Mouse (Mus musculus) brain, embryonic 14.5 days (tissue): Measurements from ENCODE around the gene Rps6kl1. TPM values are rescaled to one million over a fixed set of nuclear protein-coding genes. Genes with fewer than 3 reads are reported as not detected.

ENCODE experiments used
- DNase-seq: peaks from one replicate; pipeline ENCODE4 v3.0.0-alpha.2; 2011; ENCODE audit warnings: low read depth
- CTCF ChIP-seq: fragments of 200-500 bp; IDR thresholded peaks from 2 replicates; pipeline ENCODE4 v1.5.1; 2012; ENCODE audit warnings: inconsistent platforms, mild to moderate bottlenecking, moderate library complexity, borderline replicate concordance; ENCODE audit not compliant: insufficient read depth, insufficient read length; ENCODE audit errors: extremely low read depth
- POLR2A ChIP-seq: fragments of 200-500 bp; IDR thresholded peaks from 2 replicates; pipeline ENCODE4 v1.6.1; 2012; ENCODE audit warnings: mild to moderate bottlenecking, inconsistent platforms, borderline replicate concordance; ENCODE audit not compliant: poor library complexity, insufficient read depth, insufficient read length, severe bottlenecking; ENCODE audit errors: extremely low read depth
- polyA plus RNA-seq: library from polyadenylated mRNA; depleted of rRNA; stranded (reverse); fragments of >200 nt; gene quantifications from 2 replicates; pipeline ENCODE4 v1.2.3, GENCODE M21; 2012

The Rps6kl1 gene
- polyA plus RNA-seq, 1 experiment: 28.2 TPM

DNA sequence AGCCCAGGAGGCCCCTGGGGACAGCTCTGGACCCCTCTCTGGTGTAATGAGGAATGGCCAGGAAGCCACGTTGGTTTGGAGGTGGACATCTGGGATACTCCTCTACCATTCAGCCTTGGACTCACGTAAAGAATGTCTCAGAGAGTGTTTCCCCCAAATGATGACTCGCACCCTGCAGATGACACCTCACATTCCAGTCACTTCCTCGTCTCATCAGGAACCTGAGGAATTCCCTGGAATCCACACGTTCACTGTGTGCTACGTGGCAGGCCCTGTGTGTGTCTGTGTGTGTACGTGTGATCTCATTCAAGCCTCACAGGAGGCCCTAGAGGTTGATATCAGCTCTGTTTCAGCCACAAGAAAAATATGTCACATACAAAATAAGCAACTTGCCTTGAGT, 35.3 kb upstream of the Rps6kl1 start:
- no peak for DNase-seq
- no peak for TF ChIP-seq CTCF
- TF ChIP-seq POLR2A: no peak

DNA sequence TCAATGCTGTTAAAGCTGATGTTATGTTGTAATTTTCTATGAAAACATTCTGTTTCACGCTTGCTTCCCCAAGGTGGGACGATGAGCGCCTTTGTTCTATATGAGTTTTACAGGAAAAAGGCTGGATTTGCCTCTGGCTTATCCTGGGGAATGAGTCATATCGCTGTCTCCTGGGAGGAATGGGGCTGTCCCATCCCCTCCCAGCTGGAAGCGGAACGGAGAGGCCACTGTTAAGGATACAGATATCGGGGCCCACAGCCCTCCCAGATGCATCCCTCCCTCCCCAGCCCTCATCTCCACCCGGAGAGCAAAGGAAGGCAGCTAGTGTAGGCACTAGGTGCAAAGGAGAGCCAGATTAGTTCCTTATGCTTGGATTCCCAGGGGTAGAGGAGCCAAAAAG, 34.7 kb upstream of the Rps6kl1 start:
- TF ChIP-seq POLR2A (no peak), CTCF (no peak)
- no peak for DNase-seq

GRCm38 (mm10) chr12:85184118-85184517, 33.1 kb upstream of the Rps6kl1 start:
- no peak for TF ChIP-seq POLR2A
- TF ChIP-seq CTCF: no peak
- no peak for DNase-seq

- DNase-seq: peak; percentile 57
Observed at GRCm38 (mm10) chr12:85182898-85183297, 31.8 kb upstream of the Rps6kl1 start.

GRCm38 (mm10) chr12:85182345-85182643, 31.2 kb upstream of the Rps6kl1 start:
- DNase-seq: peak; percentile 44
- TF ChIP-seq CTCF (no peak), POLR2A (no peak)

More at GRCm38 (mm10) chr12:85182898-85183297, 31.8 kb upstream of the Rps6kl1 start:
- TF ChIP-seq CTCF: no peak
- no peak for TF ChIP-seq POLR2A

GRCm38 (mm10) chr12:85181475-85182344, 30.6 kb upstream of the Rps6kl1 start:
- TF ChIP-seq POLR2A (no peak), CTCF (no peak)
- DNase-seq: peak; percentile 60

DNA sequence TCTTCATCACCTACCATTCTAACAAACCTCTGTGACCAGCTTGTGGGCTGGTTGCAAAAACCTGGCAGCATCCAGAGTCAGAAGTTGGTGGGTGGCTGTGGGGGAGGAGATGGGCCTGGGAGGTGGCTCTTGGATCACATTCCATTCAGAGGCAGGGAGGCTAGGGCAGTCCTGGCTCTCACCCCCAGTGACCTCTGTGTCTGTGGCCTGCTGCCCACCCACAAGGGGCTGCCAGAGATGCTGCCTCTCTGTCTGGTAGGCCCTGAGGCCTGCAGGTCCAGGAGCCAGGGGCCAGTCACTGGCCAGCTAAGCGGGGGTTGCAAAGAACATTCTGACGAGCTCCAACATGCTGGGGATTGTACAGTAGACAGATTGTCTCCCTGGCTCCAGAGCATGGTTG, 27.2 kb upstream of the Rps6kl1 start:
- DNase-seq: no peak
- TF ChIP-seq POLR2A: no peak
- no peak for TF ChIP-seq CTCF

- no peak for DNase-seq
- TF ChIP-seq CTCF (no peak), POLR2A (no peak)
Observed at GRCm38 (mm10) chr12:85177740-85178239, 26.7 kb upstream of the Rps6kl1 start, which contains the start of gene Pgf. Gene Pgf, minus strand, starts transcription at chr12:85177790.

DNA sequence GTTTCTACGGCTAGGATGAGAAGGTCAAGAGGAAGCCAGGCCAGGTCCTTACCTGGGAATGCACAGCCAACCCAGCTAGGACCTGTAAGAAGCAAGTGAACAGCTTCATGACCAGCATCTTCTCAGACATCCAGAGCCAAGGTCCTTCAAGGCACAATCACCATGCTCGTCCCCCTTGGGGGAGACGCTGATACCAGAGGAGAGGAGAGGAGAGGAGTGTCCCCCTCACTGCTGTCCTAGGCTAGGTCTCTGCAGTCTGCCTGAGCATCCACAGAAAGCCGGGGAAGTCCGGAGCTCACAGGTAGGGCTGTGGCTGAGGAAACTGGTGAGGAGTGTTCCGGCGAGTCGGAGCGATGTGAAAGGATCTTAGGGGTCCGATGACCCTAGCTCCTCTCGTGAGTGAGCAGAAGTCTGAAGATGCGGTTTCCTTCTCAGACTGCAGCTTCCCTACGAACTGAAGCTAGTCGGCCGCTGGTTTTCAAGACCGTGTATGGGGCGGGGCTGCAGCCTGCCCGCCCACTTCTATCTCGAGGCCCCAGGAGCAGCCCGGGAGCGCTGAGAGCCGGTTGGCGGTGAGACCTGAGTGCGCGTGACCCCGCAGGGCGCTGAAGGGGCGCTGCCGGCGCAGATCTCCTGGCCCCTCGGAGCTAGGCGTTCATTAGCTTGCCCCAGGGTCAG, 25.9 kb upstream of the Rps6kl1 start:
- DNase-seq: peak; percentile 63
- TF ChIP-seq CTCF (no peak), POLR2A (no peak)

GRCm38 (mm10) chr12:85175926-85176845, 25.1 kb upstream of the Rps6kl1 start:
- TF ChIP-seq POLR2A (no peak), CTCF (no peak)
- peak; percentile 95 for DNase-seq
